Mouse (Mus musculus) ovary, postnatal 36 days (tissue): ENCODE results near the gene Hcn3.

Source experiments
- DNase-seq: peaks from one replicate; pipeline ENCODE4 v3.0.0; 2022; ENCODE audit warnings: low spot score, mixed read lengths

The Hcn3 gene

DNA sequence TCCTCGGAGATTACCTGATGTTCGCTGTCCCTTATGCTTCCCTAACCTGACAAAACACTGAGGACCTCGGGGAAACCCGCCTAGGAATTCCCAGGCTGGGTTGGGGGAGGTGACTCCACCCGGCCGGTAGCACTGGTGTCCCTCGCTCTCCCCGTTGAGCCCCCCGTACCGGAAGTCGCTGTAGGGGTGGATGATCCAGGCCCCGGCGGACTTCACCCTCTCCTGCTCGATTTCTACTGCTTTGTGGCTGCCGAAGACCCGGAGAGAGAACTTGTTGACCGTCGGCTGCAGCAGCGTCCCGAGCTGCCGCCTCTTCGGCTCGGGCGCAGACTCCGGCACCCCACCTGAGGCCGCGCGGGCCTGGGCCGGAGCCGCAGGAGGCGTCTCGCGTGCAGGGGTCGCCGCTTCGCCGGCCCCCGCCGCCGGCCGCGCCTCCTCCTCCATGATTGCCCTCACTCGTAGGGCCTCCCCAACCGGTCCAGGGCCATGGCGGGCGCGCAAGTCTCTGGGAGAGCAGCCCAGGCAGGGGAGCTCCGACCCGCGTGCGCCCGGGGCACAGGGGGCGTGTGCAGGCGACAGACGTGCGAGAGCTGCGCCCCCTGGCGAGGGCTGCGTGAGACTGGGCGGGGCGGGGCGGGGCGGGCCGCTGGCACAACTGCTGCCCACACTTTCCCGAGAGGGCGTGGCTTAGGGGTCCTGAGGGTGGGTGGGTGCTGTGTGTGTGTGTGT lies at the start of gene Hcn3:
Hcn3 (minus strand) TSS at position 581 of the 729 bp plus-strand sequence.
- DNase-seq = peak; percentile 71

DNA sequence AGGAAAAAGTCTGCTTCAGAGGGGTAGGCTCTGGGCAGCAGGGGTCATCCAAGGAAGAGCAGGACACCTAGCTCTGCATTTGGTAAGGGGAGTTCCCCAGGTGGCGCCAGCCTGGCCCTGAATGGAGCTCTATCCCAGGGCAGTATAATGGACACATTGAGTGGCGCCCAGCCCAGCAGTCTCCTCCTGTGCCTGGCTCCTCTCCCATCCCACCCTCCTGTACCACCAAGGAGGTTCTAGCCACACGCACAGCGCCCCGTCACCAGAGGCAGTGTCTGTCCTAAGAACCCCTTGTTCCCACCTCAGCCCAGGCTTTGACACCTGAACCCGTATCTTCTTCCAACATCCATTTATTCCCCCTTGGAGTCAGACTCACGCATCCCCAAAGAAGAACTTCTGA lies 49.7 kb upstream of the Hcn3 start:
- no peak for DNase-seq

DNA sequence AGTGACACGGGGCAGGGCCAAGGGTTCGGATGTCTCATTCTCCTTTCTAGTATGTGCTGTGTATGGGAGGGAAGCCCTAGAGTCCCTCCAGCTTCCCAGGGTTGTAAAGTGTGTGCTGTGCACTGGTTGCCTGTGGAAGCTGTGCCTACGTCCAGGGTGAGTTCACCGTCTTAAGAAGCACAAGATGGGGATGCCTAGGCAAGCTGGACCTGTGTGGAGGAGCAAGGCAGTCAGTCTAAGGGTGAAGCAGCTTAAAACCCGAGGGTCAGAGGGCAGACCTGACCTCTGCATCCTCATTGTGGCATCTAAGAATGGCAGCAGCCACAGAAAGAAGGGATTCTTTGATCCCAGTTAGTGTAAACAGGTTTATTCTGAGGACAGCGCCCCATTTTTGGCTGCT lies 48.7 kb upstream of the Hcn3 start:
- DNase-seq = no peak

DNA sequence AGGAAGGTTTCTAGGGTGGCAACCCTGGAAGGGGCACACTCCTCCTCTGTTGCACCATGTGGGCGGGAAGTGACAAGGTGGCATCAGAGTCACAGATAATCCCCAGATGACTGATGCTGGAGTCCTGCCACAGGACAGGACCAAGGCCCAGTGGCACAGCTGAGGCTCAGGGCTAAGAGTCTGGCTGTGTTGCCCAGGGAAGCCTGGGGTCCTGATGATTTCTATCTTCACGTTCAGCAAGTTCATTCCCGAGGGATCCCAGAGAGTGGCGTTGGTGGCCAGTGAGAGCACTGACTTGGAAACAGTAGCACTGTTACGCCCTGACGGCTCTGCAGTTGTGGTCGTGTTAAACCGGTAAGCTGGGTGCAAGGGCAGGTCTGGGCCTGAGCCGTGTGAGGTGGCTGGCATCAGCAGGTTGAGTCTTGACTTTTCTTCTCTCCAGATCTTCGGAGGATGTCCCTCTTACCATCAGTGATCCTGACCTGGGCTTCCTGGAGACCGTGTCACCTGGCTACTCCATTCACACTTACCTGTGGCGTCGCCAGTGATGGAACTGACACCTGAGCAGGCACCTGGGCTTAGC lies 48.2 kb upstream of the Hcn3 start:
- no peak for DNase-seq

DNA sequence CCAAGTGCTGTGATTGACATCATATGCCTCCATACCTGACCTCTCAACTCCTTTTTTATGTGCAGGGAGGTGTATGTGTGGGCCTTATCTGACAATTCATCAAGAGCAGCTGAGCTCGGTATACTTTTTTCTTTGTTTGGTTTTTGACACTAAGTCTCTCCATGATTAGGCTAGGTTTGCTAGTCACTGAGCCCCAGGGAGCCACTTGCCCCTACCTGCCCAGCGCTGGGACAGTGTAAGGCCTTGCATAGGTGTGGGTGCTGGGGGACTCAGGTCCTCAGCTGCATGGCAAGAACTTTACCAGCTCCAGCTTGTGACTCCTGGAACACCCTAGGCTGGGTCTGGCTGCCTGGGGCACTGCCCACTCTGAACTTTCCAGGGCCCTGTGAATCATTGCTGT lies 46.7 kb upstream of the Hcn3 start:
- DNase-seq = no peak

DNA sequence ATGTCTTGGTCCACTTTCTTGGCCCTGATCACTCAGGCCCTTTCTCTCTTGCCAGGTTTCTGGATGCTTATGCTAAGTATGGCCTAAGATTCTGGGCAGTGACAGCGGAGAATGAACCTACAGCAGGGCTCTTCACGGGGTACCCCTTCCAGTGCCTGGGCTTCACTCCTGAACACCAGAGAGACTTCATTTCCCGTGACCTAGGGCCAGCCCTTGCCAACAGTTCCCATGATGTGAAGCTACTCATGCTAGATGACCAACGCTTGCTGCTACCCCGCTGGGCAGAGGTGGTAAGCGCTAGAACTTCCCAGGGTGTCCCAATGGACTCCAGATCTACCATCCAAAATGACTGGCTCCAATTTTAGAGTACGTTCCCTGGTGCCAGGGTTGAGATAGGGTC lies 46.1 kb upstream of the Hcn3 start:
- no peak for DNase-seq

DNA sequence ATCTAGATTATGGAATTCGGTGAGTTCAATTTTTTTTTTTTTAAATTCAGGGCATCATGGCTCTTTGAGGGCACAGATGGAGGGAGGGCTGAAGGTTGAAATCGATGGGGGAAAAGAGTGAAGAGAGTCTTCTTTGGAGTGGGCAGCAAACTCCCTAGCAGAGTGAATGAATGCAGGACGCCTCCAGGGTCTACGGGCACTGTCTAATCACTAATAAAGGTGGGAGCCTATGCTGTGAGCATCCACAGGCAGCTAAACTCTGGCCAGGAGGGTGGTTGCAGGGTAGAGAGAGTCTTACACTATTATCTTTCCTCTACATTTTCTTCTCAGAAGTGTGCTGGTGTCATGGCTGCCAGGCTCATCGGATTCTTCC lies 43.1 kb upstream of the Hcn3 start:
- no peak for DNase-seq

DNA sequence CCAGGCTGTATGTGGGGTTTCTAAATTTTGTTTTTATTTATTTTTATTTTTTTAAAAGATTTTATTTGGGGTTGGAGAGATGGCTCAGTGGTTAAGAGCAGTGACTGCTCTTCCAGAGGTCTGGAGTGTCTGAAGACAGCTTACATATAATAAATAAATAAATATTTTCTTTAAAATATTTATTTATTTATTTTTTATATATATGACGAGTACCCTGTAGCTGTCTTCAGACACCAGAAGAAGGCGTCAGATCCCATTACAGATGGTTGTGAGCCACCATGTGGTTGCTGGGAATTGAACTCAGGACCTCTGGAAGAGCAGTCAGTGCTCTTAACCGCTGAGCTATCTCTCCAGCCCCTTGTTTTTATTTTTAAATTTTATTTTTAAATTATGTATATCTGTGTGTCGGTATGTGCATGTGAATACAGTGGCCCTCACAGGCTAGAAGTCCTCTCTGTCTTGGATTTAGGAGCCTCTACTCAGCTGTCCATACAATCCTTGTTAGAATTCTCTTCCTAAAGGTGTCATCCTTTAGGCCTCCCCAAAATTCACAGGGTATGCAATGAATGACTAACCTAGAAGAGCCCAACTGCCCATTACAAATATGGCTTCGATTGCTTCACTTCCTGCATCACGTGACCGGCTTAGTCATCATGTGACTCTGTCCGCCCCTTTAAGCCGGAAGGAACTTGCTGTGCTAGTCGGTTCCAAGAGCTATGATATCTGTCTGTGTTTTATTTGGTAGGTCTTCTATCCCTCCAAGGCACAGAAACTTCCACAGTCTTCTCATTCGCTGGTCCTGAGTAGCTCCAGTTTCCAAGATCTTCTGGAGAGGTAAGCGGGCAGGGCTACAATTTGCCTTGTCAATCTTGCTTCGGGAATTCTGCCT lies 42.5 kb upstream of the Hcn3 start, which contains the start of gene Gba:
Gba (plus strand) TSS at position 676 of the 889 bp plus-strand sequence.
- DNase-seq = peak; percentile 78

DNA sequence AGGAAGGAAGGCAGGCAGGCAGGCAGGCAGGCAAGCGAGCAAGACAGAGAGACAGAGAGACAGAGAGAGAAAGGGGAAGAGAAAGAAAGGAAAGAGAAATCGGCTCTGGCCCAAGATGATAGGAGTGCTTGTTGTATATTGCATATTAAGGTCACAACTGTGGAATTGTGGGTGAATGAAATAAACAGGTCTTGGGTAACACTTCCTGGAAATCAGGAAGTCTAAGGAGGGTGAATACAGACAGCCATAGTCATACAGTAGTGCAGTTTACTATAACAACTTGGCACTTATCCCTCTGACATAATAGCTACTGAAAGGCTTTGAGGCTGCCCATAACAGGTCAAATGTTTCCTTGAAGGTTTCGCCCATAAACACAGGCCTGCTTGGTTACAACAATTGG lies 39.8 kb upstream of the Hcn3 start:
- DNase-seq = no peak

DNA sequence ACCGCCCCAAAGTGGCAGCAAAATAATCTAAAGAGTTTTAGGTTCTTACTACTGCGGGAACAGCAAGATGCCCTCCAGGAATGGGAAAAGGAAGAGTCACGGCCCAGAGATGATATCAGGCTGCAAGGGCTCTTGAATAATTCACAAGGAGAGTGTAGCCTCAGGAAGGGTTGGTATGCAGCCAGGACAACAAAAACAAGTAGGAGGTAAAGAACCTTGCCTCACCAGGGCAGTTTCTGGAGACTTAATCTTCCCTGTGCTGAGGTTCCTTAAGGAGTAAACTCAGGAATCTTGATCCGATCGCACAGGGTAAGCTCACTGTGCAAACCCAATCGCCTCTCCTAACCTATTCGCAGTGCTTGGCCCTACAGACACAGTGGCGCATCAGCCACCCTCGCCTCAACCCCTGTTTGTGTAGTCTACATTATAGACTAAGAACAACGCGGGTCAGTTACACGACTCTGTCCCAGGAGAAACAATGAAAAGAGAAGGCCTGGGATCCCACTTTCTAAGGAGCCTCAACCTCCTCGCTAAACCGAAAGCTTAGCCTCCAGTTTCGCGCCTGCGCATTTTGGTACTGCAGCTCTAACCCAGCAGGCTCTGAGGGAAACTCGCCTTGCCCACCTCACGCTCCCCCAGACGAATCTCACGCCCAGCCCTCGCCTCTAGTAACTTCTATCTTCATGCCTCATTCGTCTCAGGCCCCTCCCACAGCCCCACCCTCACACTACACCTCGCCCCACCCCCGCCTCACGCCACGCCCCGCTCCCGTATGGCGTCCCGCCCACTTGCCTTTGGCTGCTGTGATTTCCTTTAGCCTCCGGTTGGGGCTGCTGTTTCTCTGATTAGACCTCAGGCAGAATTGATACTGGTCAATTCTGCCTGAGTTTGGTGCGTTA lies 36.2 kb upstream of the Hcn3 start:
- peak; percentile 88 for DNase-seq

DNA sequence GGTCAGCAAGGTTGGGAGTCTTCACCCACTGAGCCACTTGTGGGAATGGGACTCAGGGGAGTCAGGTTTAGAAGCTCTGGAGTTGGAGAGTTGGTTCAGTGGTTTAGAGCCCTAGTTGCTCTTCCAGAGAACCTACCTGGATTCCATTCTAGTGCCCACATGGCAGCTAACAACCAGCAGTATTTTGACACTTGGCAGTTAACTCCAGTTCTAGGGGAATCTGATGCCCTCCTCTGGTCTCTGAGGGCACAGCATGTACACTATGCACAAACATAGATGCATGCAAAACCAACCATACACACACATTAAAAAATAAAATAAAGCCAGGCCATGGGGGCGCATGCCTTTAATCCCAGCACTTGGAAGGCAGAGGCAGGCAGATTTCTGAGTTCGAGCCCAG lies 33.9 kb upstream of the Hcn3 start:
- no peak for DNase-seq

DNA sequence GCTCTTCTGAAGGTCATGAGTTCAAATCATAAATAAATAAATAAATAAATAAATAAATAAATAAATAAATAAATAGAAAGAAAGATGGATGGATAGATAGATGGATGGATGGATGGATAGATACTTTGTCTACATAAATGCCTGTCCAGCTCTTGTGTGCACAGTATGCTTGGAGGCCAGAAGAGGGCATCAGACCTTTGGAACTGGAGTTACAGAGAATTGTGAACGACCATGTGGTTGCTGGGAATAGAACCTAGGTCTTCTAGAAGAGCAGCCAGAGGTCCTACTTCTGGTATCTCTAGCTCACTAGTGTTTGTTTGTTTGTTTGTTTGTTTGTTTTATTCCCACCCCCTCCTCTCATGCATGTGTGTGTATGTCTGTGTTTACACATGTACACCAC lies 33.4 kb upstream of the Hcn3 start:
- no peak for DNase-seq

DNA sequence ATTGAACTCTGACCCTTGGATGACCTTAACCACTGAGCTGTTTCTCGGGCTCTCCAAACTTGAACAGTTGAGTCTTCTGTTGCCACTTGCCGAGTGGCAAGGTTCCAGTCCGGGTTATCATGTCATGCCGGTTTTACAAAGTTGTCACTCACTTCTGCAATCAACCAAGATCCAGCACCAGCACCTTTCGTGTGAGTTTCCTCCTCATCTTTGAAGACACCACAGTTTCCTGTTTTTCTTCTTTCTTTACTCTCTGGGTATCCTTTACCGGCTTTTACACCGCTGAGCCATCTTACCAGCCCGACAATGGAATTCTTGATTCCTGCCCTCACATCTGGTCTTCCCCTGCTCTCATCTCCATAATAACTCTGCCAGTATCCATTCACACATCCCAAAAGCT lies 30.4 kb upstream of the Hcn3 start:
- no peak for DNase-seq

DNA sequence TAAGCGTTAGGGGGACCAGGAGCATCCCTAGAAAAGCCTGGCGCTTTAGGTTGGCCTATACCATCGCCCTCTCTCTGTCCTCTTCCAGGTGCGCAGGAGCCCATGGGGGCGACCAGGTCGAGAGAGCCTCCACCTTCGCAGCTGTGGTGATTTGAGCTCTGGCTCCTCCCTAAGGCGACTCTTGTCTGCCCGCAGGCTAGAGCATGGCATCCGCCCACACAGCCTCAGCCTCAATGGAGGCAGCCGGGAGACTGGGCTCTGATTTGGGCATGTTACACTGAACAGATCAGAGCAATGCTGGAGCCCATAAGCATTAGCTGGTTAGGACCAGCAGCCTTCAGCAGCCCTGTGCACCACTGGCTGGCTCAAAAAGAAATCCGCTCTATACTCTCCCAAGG lies 28.5 kb upstream of the Hcn3 start:
- DNase-seq = no peak

DNA sequence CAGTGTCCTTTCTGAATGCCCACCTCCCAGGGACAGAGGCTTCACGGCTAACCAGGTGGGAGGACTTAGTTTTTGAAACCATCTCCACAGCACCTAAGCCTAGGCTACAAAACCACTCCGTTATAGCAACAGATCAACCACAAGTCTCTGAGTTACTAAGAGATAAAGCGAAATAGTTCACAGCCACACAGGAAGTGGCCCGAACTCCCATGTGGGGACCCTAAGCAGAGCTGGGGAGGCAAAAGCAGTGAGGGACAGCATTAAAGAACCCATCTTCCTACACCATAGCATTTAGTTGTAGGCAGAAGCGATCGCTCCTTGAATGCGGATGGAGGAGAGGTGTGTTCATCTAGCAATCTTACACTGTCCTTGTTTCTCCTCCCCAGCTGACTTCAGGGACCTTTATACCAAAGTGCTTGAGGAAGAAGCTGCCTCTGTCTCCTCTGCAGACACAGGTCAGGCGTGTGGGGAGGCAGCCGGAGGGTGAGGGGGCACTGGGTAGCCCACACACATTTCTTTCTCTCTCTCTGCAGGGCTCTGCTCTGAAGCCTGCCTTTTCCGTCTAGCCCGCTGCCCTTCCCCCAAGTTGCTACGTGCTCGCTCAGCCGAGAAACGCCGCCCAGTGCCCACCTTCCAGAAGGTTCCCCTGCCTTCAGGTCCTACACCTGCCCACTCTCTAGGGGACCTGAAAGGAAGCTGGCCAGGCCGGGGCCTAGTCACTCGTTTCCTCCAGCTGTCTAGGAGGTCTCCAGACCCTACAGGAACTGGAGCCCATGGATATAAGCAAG lies 27.9 kb upstream of the Hcn3 start:
- no peak for DNase-seq

DNA sequence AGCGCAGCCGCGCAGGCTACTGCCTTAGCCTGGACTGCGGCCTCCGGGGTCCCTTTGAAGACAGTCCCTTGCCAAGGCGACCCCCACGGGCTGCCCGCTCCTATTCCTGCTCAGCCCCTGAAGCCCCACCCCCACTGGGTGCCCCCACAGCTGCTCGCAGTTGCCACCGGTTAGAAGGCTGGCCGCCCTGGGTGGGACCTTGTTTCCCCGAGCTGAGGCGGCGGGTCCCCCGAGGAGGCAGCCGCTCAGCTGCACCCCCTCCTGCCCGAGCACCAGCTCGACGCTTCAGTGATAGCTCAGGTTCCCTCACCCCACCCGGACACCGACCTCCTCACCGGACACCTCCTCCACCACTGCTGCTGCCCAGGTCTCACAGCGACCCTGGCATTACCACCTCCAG lies 27.2 kb upstream of the Hcn3 start:
- no peak for DNase-seq

DNA sequence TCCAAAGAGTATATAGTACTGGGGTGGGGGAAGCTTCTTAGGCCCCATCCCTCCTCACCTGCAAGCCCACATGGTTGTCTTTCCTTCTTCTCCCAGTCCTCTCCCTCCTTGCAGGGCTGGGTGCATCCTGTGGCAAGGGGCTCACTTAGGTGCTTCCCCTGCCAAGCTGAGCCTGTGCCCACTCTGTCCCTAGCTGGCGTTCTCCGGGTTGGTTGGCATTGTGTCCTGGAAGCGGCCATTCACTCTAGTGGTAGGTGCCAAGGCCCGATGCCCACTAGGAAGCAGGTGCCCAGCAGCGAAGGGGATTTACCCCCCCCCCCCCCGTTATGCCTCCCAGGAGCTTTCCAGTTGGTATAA lies 23.9 kb upstream of the Hcn3 start:
- no peak for DNase-seq

DNA sequence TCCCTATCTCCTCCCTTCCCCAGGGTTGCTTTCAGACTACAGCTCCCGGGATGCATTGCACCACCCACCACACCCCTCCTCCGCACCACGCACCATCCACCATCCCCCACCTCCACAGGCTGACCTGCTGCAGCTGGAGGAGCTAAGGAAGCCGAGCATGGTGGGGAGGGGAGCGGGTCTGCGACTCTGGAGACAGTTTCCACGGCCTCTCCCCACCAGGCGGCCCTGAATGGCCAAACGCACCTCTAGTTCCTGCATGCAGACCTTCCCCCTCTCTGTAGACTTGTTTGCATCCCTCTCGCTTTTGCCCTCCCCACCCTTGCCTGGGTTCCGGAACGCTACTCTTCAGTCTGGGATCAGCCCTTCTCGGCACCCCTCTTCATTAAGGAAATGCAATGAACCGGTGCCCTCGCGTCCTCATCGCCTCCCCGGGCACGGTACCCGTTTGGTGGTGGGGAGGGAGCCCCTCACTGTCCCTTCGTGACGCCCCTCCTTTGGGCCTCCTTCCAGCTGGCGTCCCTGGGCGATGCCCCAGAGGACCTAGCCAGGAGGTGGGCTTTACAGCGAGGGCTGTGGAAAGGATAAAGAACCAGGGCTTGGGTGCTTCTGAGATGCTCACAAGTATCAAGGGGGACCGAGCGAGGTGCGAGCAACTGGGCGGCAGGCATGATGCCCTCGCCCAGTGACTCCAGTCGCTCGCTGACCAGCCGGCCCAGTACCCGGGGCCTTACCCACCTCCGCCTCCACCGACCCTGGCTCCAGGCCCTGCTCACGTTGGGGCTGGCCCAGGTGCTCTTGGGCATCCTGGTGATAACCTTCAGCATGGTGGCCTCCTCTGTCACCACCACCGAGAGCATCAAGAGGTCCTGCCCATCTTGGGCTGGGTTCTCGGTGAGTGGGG lies 23.3 kb upstream of the Hcn3 start, which contains the start of gene Fam189b:
Fam189b (plus strand) TSS at position 86 of the 901 bp plus-strand sequence.
- DNase-seq = peak; percentile 86

DNA sequence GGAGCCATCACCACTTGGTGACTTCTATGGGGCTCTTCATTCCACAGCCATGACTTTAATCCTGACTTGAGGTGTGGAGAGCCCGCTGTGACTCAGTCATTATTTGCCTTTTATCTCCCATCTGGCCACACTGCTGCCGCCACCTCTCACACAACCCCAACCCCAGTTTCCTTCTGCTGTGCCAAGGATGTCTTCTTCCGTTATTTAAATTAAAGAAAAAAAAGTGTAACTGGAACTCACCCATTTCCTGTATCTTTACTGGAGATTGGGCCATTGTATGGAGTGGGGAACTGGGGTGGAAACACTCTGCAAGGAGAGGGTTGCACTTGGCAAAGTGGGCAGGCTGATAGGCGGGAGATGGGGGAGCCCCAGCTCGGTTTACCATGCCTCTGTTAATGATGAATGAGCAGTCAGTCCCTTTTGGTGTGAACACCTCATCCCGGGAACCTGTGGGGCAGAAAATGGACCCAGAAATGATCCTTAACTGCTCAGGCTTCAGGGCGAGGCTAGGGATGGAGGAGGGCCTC lies 22.6 kb upstream of the Hcn3 start:
- DNase-seq = no peak
